Mouse (Mus musculus) myocyte (in vitro differentiated cells): ENCODE data around the gene Hipk4.

ENCODE experiments used
- MAX ChIP-seq: IDR thresholded peaks from one replicate; pipeline ENCODE4 v1.6.1; 2011; ENCODE audit warnings: low read depth, mild to moderate bottlenecking, control low read depth
- POLR2A ChIP-seq: IDR thresholded peaks from one replicate; pipeline ENCODE4 v1.6.1; 2011; ENCODE audit warnings: low read depth, mild to moderate bottlenecking, control low read depth, moderate library complexity; ENCODE audit not compliant: insufficient read length
- SRF ChIP-seq: IDR thresholded peaks from one replicate; pipeline ENCODE4 v1.6.1; 2011; ENCODE audit warnings: low read depth; ENCODE audit not compliant: control insufficient read depth, insufficient read length
- TCF12 ChIP-seq: IDR thresholded peaks from one replicate; pipeline ENCODE4 v1.6.1; 2011; ENCODE audit warnings: mild to moderate bottlenecking, control low read depth; ENCODE audit not compliant: poor library complexity, insufficient read depth, severe bottlenecking
- USF1 ChIP-seq: IDR thresholded peaks from one replicate; pipeline ENCODE4 v1.6.1; 2011; ENCODE audit warnings: low read depth, mild to moderate bottlenecking, control low read depth, moderate library complexity

GRCm38 (mm10) chr7:27480506-27480905 lies 42.6 kb upstream of the Hipk4 start:
- TF ChIP-seq POLR2A (no peak), USF1 (no peak), MAX (no peak), SRF (no peak), TCF12 (no peak)
